Mouse (Mus musculus) WW6 (cell line): ENCODE results near the gene Dhx38.
A peak's percentile ranks its signal among the peaks of the same experiment; 100 is the strongest.

Experiments
- DNase-seq: peaks from one replicate; pipeline ENCODE4 v3.0.0-alpha.2; 2013; ENCODE audit warnings: low read depth, low spot score

Dhx38 gene

GRCm38 (mm10) chr8:109565498-109566333 lies at the start of gene Dhx38, which contains the start of gene Txnl4b:
Dhx38 (minus strand) TSS chr8:109565861.
Txnl4b (plus strand) TSS chr8:109565892.
- DNase-seq: peak; percentile 100

GRCm38 (mm10) chr8:109614243-109615210 lies 48.9 kb upstream of the Dhx38 start, which contains the start of gene Pkd1l3:
Pkd1l3 (plus strand) TSS chr8:109614517.
- no peak for DNase-seq

GRCm38 (mm10) chr8:109609153-109609502 lies 43.5 kb upstream of the Dhx38 start:
- DNase-seq: no peak

GRCm38 (mm10) chr8:109608271-109609152 lies 42.9 kb upstream of the Dhx38 start, which contains the start of gene Dhodh:
Dhodh (minus strand) TSS chr8:109608673.
- DNase-seq: peak; percentile 93

- DNase-seq: no peak
Observed at GRCm38 (mm10) chr8:109607650-109608049, 42.0 kb upstream of the Dhx38 start.

GRCm38 (mm10) chr8:109606725-109607124 lies 41.1 kb upstream of the Dhx38 start:
- no peak for DNase-seq

- DNase-seq: no peak
Observed at GRCm38 (mm10) chr8:109595854-109596253, 30.2 kb upstream of the Dhx38 start.

GRCm38 (mm10) chr8:109593117-109593788 lies 27.6 kb upstream of the Dhx38 start:
- DNase-seq: no peak

- no peak for DNase-seq
Observed at GRCm38 (mm10) chr8:109592164-109592563, 26.5 kb upstream of the Dhx38 start.

- DNase-seq: no peak
Observed at GRCm38 (mm10) chr8:109591367-109591766, 25.7 kb upstream of the Dhx38 start.

- DNase-seq: no peak
Observed at GRCm38 (mm10) chr8:109590901-109591300, 25.2 kb upstream of the Dhx38 start.

- no peak for DNase-seq
Observed at GRCm38 (mm10) chr8:109586972-109587504, 21.4 kb upstream of the Dhx38 start.

- no peak for DNase-seq
Observed at GRCm38 (mm10) chr8:109585652-109586051, 20.0 kb upstream of the Dhx38 start.

- no peak for DNase-seq
Observed at GRCm38 (mm10) chr8:109584830-109585229, 19.2 kb upstream of the Dhx38 start.

- no peak for DNase-seq
Observed at GRCm38 (mm10) chr8:109584293-109584692, 18.6 kb upstream of the Dhx38 start.

GRCm38 (mm10) chr8:109578900-109579301 lies 13.2 kb upstream of the Dhx38 start, which contains the start of gene Hp:
Hp (minus strand) TSS chr8:109579172.
- DNase-seq: no peak

- DNase-seq: no peak
Observed at GRCm38 (mm10) chr8:109576311-109576710, 10.7 kb upstream of the Dhx38 start.

GRCm38 (mm10) chr8:109571139-109571538 lies 5.5 kb upstream of the Dhx38 start:
- DNase-seq: no peak

- DNase-seq: no peak
Observed at GRCm38 (mm10) chr8:109564766-109565165, 895 bp downstream of the Dhx38 start.

GRCm38 (mm10) chr8:109563881-109564280 lies 1.8 kb downstream of the Dhx38 start:
- DNase-seq: no peak
